Mouse (Mus musculus) stomach, postnatal 0 days (tissue): ENCODE results near the gene Fam104a. TPM values are rescaled to one million over a fixed set of nuclear protein-coding genes. Genes with fewer than 3 reads are reported as not detected.

Experiments
- ATAC-seq: fragments of 200-750 bp; cut with Nextera tagmentation; 2 replicates; pipeline ENCODE4 v1.8.0; 2017; ENCODE audit not compliant: low FRiP score, low TSS enrichment
- DNase-seq: peaks from one replicate; pipeline ENCODE4 v3.0.0-alpha.2; 2016; ENCODE audit warnings: low spot score
- H3K27ac ChIP-seq: fragments of 300-500 bp; sonication (generic); replicated peaks from 2 replicates; pipeline ENCODE4 v1.5.1; 2014; ENCODE audit warnings: mild to moderate bottlenecking, control low read depth
- H3K27me3 ChIP-seq: fragments of 300-500 bp; sonication (generic); 2 replicates; pipeline ENCODE4 v1.6.1; 2014; ENCODE audit warnings: low read length; ENCODE audit not compliant: control insufficient read depth, insufficient read depth
- H3K36me3 ChIP-seq: fragments of 300-500 bp; sonication (generic); 2 replicates; pipeline ENCODE4 v1.6.1; 2014; ENCODE audit warnings: low read length, mixed read lengths; ENCODE audit not compliant: control insufficient read depth, insufficient read depth
- H3K4me1 ChIP-seq: fragments of 300-500 bp; sonication (generic); replicated peaks from 2 replicates; pipeline ENCODE4 v1.6.1; 2014; ENCODE audit warnings: antibody characterized with exemption; ENCODE audit not compliant: control insufficient read depth, insufficient read depth
- H3K4me2 ChIP-seq: fragments of 300-500 bp; sonication (generic); replicated peaks from 2 replicates; pipeline ENCODE4 v1.6.1; 2014; ENCODE audit warnings: low read depth, mild to moderate bottlenecking, control low read depth, moderate library complexity
- H3K4me3 ChIP-seq: fragments of 300-500 bp; sonication (generic); 2 replicates; pipeline ENCODE4 v1.5.1; 2014; ENCODE audit warnings: low read depth, low read length, control low read depth
- H3K9ac ChIP-seq: fragments of 300-500 bp; sonication (generic); 2 replicates; pipeline ENCODE4 v1.6.1; 2014; ENCODE audit warnings: mild to moderate bottlenecking, low read length, control low read depth, mixed read lengths
- H3K9me3 ChIP-seq: fragments of 300-500 bp; sonication (generic); 2 replicates; pipeline ENCODE4 v1.6.1; 2016; ENCODE audit warnings: low read length; ENCODE audit not compliant: control insufficient read depth
- CTCF ChIP-seq: IDR thresholded peaks from 2 replicates; pipeline ENCODE4 v1.5.1; 2016; ENCODE audit warnings: antibody characterized with exemption, low read depth, mild to moderate bottlenecking, moderate library complexity
- EP300 ChIP-seq: optimal IDR thresholded peaks from 2 replicates; pipeline ENCODE3; 2016; ENCODE audit warnings: antibody characterized with exemption
- WGBS: fragments of 180-500 bp; shearing (Covaris S2); extraction: QIAGEN DNeasy Blood & Tissue Kit; methylation state at CpG from one replicate; pipeline ENCODE4 v1.1.7; 2014; 5-methylcytosine and 5-hydroxymethylcytosine counted together
- polyA plus RNA-seq: library from polyadenylated mRNA; unstranded; fragments of >200 nt; fragmentation: Nextera tagmentation; extraction: Ambion mirVana; gene quantifications from 2 replicates; pipeline ENCODE4 v1.2.1, GENCODE M21; 2015

The Fam104a gene
- polyA plus RNA-seq, 1 experiment from 2014 or later: 34.2 TPM

DNA sequence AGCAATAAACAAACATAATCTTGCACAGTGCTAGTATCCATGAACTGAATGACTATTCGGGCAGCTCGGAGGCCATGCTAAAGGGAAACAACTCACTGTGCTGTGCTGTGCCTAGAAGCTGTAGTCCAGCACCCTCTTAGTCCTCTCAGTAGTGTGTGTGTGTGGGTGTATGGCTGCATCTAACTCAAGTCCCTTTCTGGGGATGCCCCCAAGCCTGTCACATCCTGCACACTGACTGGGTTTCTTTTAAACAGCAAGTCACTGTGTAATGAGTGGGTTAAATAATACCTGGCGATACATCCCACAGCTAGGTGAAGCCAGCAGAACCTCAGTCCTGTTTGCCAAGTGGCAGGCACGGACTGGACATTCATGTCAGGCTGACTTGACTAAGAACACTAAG, 25.2 kb downstream of the Fam104a start:
- no peak overlapping the region for H3K4me2 ChIP-seq
- no peaks in the 10 kb centered on the region for H3K4me1 ChIP-seq
- H3K9ac ChIP-seq: no peak overlapping the region
- no peak overlapping the region for H3K27ac ChIP-seq
- no peaks in the 10 kb centered on the region for H3K27me3 ChIP-seq
- H3K9me3 ChIP-seq: no peaks in the 10 kb centered on the region
- no peak for DNase-seq
- H3K4me3 ChIP-seq: no peak overlapping the region
- WGBS: 62% methylated on average over 4 of the region's 4 CpGs
- ATAC-seq: no peak; the same call in 1 of the 2 replicates
- H3K36me3 ChIP-seq: peaks cover 46% of the 10 kb centered on the region
- TF ChIP-seq CTCF: no peak
- no peak for TF ChIP-seq EP300

DNA sequence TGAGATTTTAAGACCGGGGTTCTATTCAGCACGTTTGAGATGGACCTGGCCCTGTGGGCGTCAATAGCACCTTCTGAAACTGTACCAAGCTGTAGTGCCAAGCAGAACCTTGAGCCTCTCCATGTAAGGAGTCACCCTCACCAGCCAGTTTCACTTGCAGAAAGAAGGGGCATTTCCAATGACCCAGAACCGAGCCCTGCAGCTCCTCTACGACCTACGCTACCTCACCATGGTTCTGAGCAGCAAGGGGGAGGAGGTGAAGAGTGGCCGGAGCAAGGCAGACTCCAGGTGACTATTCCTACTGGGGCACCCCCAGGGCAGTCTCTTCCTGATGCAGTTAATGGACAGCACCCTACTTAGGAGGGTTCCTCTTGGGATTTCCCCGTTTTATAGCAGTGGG, 25.6 kb downstream of the Fam104a start:
- Histone ChIP-seq H3K9me3 (no peaks in the 10 kb centered on the region), H3K4me2 (no peak overlapping the region), H3K4me1 (no peaks in the 10 kb centered on the region), H3K27me3 (no peaks in the 10 kb centered on the region), H3K36me3 (peaks cover 51% of the 10 kb centered on the region), H3K27ac (no peak overlapping the region), H3K9ac (no peak overlapping the region), H3K4me3 (no peak overlapping the region)
- TF ChIP-seq EP300 (no peak), CTCF (no peak)
- DNase-seq (no peak), ATAC-seq (no peak)
- WGBS: 83% methylated on average over 8 of the region's 8 CpGs

DNA sequence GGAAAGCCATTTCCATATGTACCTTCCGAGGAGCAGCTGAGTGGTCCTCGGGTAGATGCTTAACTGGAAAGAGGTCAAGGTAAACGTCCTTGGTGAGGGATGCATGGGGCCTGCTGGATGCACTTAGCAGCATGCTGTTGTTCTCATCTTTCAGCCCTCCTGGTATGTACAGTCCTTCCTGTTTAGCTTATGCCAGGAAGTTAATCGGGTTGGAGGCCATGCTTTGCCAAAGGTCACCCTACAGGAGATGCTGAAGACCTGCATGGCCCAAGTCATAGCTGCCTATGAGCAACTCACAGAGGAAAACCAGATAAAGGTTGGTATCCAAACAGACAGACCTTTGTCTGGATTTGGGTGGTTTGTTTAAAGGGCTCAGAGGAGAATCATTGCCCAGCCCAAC, 26.7 kb downstream of the Fam104a start:
- WGBS: 43% methylated on average over 4 of the region's 4 CpGs
- no peak overlapping the region for H3K27ac ChIP-seq
- no peak for ATAC-seq
- no peak overlapping the region for H3K9ac ChIP-seq
- no peak for DNase-seq
- no peak overlapping the region for H3K4me3 ChIP-seq
- no peaks in the 10 kb centered on the region for H3K9me3 ChIP-seq
- no peak overlapping the region for H3K4me2 ChIP-seq
- no peaks in the 10 kb centered on the region for H3K27me3 ChIP-seq
- TF ChIP-seq EP300 (no peak), CTCF (no peak)
- no peaks in the 10 kb centered on the region for H3K4me1 ChIP-seq
- H3K36me3 ChIP-seq: peaks cover 56% of the 10 kb centered on the region

DNA sequence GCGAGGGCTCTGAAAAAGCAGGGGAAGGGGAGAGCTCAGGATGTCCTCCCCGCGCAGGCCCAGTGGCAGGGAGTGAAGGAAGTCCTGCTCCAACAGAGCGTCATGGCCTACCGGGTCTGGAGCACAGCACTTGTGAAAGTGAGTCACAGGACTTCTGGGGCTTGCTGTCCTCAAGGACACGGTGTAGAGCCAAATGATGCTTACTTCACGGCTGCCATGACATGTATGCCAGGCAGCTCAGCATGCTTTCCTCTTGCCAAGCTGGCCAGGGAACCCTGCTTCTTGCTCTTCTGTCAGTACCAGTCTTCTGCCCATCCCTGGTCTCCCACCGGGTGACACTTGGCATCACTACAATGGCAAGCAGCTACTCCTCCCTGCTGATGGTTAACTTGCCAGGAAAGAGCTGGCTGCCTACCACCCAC, 27.4 kb downstream of the Fam104a start:
- Histone ChIP-seq H3K4me2 (no peak overlapping the region), H3K4me1 (no peaks in the 10 kb centered on the region), H3K27me3 (no peaks in the 10 kb centered on the region), H3K27ac (no peak overlapping the region), H3K9ac (no peak overlapping the region), H3K4me3 (no peak overlapping the region), H3K36me3 (peaks cover 52% of the 10 kb centered on the region), H3K9me3 (no peaks in the 10 kb centered on the region)
- DNase-seq (no peak), ATAC-seq (no peak)
- WGBS: 87% methylated on average over 8 of the region's 8 CpGs
- TF ChIP-seq EP300: no peak

DNA sequence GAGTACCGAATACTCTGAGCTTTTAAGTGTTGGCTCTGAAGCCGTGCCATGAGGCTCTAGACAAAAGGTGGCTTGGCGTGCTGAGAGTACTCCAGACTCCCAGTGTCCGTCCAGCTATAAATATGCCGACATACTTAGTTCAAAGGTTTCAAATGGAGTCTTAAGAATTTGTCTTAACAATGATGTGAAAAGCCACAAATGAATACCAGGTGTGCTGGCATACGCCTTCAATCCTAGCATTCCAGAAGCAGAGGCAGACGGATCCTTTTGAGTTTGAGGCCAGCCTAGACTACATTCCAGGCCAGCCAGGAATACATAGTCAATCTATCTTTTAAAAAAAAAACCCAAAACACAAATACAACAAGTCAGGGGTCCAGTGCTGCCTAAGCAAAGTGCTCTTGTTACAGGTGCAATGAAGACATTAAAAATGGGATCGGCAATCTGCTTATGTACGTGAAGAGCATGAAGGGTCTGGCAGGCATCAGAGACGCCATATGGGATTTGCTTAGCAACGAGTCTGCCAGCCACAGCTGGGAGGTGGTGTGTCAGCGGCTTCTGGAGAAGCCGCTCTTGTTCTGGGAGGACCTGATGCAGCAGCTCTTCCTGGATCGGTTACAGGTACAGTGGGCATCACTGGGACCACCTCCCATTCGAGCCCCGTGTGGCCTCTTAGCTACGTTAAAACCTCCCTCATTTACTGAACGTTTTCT, 29.2 kb downstream of the Fam104a start:
- H3K4me1 ChIP-seq: no peaks in the 10 kb centered on the region; the same call in 1 of the 2 replicates
- no peak for ATAC-seq
- 80% methylated on average over 18 of the region's 18 CpGs for WGBS

DNA sequence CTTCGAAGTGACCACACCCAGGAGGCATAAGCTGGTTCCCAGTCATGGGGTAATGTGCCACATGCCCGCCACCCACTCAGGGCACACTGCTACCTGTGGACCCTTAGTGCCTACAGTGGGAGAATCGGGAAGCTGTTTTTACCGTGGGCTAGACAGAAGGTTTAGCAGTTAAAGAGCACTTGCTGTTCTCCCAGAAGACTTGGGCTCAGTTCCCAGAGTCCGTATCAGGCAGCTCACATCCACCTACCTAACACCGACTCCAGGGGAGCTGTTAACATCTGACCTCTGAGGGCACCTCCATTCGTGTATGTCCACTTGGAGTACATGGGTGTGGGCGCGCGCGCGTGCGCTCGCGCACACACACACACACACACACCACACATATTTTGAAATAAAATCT, 29.9 kb downstream of the Fam104a start:
- H3K36me3 ChIP-seq: peaks cover 44% of the 10 kb centered on the region
- H3K9ac ChIP-seq: no peak overlapping the region
- TF ChIP-seq CTCF: no peak
- TF ChIP-seq EP300: no peak
- no peaks in the 10 kb centered on the region for H3K9me3 ChIP-seq
- no peak overlapping the region for H3K27ac ChIP-seq
- DNase-seq (no peak), ATAC-seq (no peak)
- no peak overlapping the region for H3K4me3 ChIP-seq
- H3K4me1 ChIP-seq: no peaks in the 10 kb centered on the region; the same call in 1 of the 2 replicates
- H3K4me2 ChIP-seq: no peak overlapping the region
- H3K27me3 ChIP-seq: no peaks in the 10 kb centered on the region
- WGBS: 92% methylated on average over 15 of the region's 15 CpGs

More for the DNA sequence above, 29.2 kb downstream of the Fam104a start:
- Histone ChIP-seq H3K27me3 (no peaks in the 10 kb centered on the region), H3K27ac (no peak overlapping the region), H3K9ac (no peak overlapping the region), H3K36me3 (peaks cover 46% of the 10 kb centered on the region), H3K4me3 (no peak overlapping the region), H3K9me3 (no peaks in the 10 kb centered on the region), H3K4me2 (no peak overlapping the region)
- no peak for DNase-seq
- TF ChIP-seq EP300: no peak
- no peak for TF ChIP-seq CTCF
